Mouse (Mus musculus) midbrain, embryonic 11.5 days (tissue): ENCODE data around the gene Zfp418. TPM values are rescaled to one million over a fixed set of nuclear protein-coding genes. Genes with fewer than 3 reads are reported as not detected.
"Not testable (repeated sequence)": the region's sequence is repeated elsewhere in the genome, so short reads cannot be mapped to it uniquely, and the experiment has no call there.

Experiments
- ATAC-seq: fragments of 200-750 bp; cut with Nextera tagmentation; 2 replicates; pipeline ENCODE4 v1.8.0; 2017; ENCODE audit warnings: moderate TSS enrichment, moderate library complexity; ENCODE audit not compliant: low FRiP score
- DNase-seq: peaks from one replicate; pipeline ENCODE4 v3.0.0; 2015; ENCODE audit warnings: low spot score; ENCODE audit errors: missing footprints
- H3K27ac ChIP-seq: fragments of 300-500 bp; sonication (generic); 2 replicates; pipeline ENCODE4 v1.5.1; 2014; ENCODE audit warnings: low read depth, low read length
- H3K27me3 ChIP-seq: fragments of 300-500 bp; sonication (generic); 2 replicates; pipeline ENCODE4 v1.6.1; 2014; ENCODE audit warnings: mild to moderate bottlenecking, low read length, moderate library complexity, mixed read lengths; ENCODE audit not compliant: control insufficient read depth, insufficient read depth
- H3K36me3 ChIP-seq: fragments of 300-500 bp; sonication (generic); 2 replicates; pipeline ENCODE4 v1.6.1; 2014; ENCODE audit warnings: mild to moderate bottlenecking, low read length, moderate library complexity, mixed read lengths; ENCODE audit not compliant: control insufficient read depth, insufficient read depth
- H3K4me1 ChIP-seq: fragments of 300-500 bp; sonication (generic); 2 replicates; pipeline ENCODE4 v1.6.1; 2014; ENCODE audit warnings: low read length; ENCODE audit not compliant: control insufficient read depth, insufficient read depth
- H3K4me2 ChIP-seq: fragments of 300-500 bp; sonication (generic); 2 replicates; pipeline ENCODE4 v1.6.1; 2014; ENCODE audit warnings: mild to moderate bottlenecking, moderate library complexity
- H3K4me3 ChIP-seq: fragments of 300-500 bp; sonication (generic); 2 replicates; pipeline ENCODE4 v1.5.1; 2014; ENCODE audit warnings: low read depth, low read length
- H3K9ac ChIP-seq: fragments of 300-500 bp; sonication (generic); 2 replicates; pipeline ENCODE4 v1.6.1; 2014; ENCODE audit warnings: low read length
- H3K9me3 ChIP-seq: fragments of 300-500 bp; sonication (generic); 2 replicates; pipeline ENCODE4 v1.6.1; 2016; ENCODE audit warnings: low read length; ENCODE audit not compliant: control insufficient read depth
- WGBS: fragments of 180-500 bp; shearing (Covaris S2); extraction: QIAGEN DNeasy Blood & Tissue Kit; methylation state at CpG from one replicate; pipeline ENCODE4 v1.1.7; 2014; 5-methylcytosine and 5-hydroxymethylcytosine counted together
- polyA plus RNA-seq: library from polyadenylated mRNA; unstranded; fragments of >200 nt; fragmentation: Nextera tagmentation; extraction: Ambion mirVana; gene quantifications from 2 replicates; pipeline ENCODE4 v1.2.1, GENCODE M21; 2014

Gene Zfp418
- polyA plus RNA-seq, 1 experiment from 2014 or later = 3.4 TPM

DNA sequence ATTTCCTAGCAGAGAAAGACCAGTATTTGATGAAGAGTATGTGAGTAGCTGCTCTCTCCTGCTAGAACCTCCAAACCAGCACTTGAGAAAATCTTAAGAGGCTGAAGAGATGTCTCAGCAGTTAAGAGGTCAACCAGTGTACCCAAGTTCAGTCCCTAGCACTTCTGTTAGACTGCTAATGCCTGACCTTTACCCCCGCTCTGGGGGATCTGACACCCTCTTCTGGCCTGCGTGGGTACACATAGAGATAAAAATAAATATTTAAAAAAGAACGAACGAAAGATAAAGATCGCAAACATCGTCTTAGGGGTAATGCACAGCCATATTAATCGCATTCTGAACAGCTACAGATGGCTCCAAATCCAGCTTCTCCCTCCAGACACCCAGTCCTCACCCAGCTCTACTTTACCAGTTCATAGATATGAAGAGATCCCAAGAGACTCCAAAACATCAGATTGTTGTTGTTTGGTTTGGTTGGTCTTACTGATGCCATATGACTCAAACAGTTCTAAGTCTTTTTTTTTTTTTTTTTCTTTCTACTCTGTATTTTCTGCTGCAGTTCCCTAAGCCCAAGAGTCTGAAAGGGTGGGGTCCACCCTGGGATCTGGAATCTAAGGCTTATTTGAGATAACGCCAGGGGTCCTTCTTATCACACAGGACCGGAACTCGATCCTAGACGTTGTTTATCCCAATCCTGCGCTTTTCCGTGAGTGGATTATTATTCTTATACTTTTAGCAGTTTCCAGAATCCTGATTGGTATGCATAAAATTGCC, 16.5 kb downstream of the Zfp418 start:
- DNase-seq = no peak
- Histone ChIP-seq H3K4me2 (peak overlapping the region; percentile 33; the same call in 1 of the 2 replicates), H3K9ac (no peak overlapping the region), H3K9me3 (no peaks in the 10 kb centered on the region), H3K4me1 (no peaks in the 10 kb centered on the region), H3K36me3 (peaks cover 3% of the 10 kb centered on the region; the same call in 1 of the 2 replicates), H3K27ac (no peak overlapping the region), H3K4me3 (peak overlapping the region; percentile 44), H3K27me3 (no peaks in the 10 kb centered on the region)
- WGBS = 33% methylated on average over 13 of the region's 13 CpGs
- ATAC-seq = peak; percentile 55

DNA sequence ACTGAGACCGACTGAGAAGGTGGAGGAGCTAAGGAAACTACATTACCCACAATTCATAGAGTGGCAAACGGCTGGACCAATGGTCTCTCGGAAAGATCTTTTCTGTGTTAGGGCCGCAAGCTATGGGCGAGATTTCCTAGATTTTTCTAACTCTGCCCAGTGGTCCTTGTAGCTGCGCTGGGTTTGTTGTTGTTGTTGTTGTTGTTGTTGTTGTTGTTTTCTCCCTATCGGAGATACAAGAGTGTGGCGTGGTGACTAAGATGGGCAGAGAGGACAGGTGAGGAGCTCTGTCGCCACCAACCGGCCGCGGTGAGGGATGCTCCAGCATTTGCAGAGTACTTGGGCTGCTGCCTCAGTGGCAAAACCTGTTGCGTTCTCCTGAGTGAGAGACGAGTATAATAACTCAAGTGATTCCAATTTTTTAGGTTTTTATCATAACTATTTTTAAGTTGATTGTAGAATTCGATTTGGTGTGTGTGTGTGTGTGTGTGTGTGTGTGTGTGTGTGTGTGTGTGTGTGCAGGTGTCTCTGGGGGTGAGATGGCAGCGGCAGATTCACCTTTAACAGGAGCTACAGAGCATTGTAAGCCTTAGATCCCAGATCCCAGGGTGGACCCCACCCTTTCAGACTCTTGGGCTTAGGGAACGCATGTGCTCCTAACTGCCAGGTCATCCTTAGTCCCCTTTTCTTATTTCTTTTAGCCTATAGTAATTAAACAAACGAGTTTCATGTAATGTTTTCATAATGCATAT, 17.2 kb downstream of the Zfp418 start:
- peak overlapping the region; percentile 33; the same call in 1 of the 2 replicates for H3K4me2 ChIP-seq
- no peaks in the 10 kb centered on the region for H3K4me1 ChIP-seq
- ATAC-seq (peak; percentile 97), DNase-seq (peak; percentile 94)
- no peaks in the 10 kb centered on the region for H3K9me3 ChIP-seq
- H3K9ac ChIP-seq = no peak overlapping the region; the same call in 1 of the 2 replicates
- peak overlapping the region; percentile 44 for H3K4me3 ChIP-seq
- 12% methylated on average over 18 of the region's 18 CpGs for WGBS
- no peak overlapping the region for H3K27ac ChIP-seq
- H3K36me3 ChIP-seq = no peaks in the 10 kb centered on the region
- no peaks in the 10 kb centered on the region for H3K27me3 ChIP-seq

DNA sequence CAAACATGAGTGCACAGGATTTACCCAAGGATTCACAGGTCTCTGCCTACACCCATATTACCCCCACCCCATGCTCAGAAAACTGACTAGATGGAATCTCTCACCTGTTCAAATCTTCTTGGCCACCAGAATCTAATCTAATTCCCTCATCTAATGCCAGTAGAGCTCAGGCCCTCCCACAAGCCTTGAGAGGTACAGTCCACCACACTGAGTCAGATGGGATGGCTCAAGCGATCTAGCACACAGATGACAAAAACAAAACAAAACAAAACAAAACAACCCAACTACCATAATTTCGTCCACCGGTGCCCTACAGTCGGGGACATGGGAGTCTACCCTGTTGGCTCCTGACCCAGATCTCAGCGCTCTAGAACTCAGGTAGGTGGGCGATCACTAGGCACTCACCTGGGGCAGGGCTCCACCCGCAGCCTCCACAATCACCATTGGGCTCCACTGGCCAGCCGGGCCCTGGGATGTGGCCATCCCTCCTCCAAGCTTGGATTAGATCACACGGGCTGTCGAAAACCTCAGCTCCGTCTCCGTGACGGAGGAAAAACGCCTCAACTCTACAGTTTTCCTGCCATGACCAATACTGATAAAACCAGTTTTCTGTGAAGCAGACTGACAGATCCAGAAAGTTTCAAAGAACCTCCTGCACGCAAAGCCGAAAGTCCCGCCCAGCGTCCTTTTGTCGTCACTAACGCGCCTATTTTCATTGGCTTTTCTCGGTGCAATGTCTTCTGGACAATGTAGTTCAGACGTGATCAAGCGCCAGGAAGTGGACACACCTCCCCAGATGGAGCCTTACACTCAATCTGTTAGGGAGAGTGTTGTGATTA, 38.4 kb downstream of the Zfp418 start, which contains the start of gene Zfp772:
TSS of gene Zfp772 (minus strand) at position 686 of the 839 bp plus-strand sequence.
- H3K9me3 ChIP-seq, H3K27ac ChIP-seq, H3K36me3 ChIP-seq, H3K27me3 ChIP-seq, H3K4me1 ChIP-seq: not testable (repeated sequence)
- peak within 1 kb of the TSS; percentile 43 for H3K4me3 ChIP-seq
- DNase-seq (peak; percentile 91), ATAC-seq (0 out of 2 replicates have a peak, but pooled peaks have one; percentile 62)
- H3K4me2 ChIP-seq = peak within 1 kb of the TSS; percentile 43
- peak within 1 kb of the TSS; percentile 44 for H3K9ac ChIP-seq
- WGBS = 2% methylated on average over 24 of the region's 24 CpGs

Other genes starting within 250 kb of the Zfp418 start
- not detected in 2 replicates for gene Aurkc, start 176.0 kb upstream of the Zfp418 start, polyA plus RNA-seq
- 16.8 and 18.3 TPM in 2 replicates for gene Zfp954, start 49.8 kb upstream of the Zfp418 start, polyA plus RNA-seq
- gene Zfp773, start 34.6 kb upstream of the Zfp418 start, polyA plus RNA-seq = 8.1 and 8.8 TPM in 2 replicates
- gene Zfp772, start 38.7 kb downstream of the Zfp418 start, polyA plus RNA-seq = 10.7 and 11.4 TPM in 2 replicates
- 0.37 TPM in 1 of 2 replicates, not detected in the other for gene Vmn2r29, start 76.0 kb downstream of the Zfp418 start, polyA plus RNA-seq
- gene Gm45844, start 107.0 kb downstream of the Zfp418 start, polyA plus RNA-seq = 2.5 and 3.6 TPM in 2 replicates
- 56.7 and 57.0 TPM in 2 replicates for gene Clcn4, start 129.5 kb downstream of the Zfp418 start, polyA plus RNA-seq
- not detected in 2 replicates for gene Vmn2r30, start 166.3 kb downstream of the Zfp418 start, polyA plus RNA-seq
- gene Gm45783, start 203.2 kb downstream of the Zfp418 start, polyA plus RNA-seq = not detected in 2 replicates
- 0.01 TPM in 1 of 2 replicates, not detected in the other for gene Vmn2r31, start 228.4 kb downstream of the Zfp418 start, polyA plus RNA-seq